Mouse (Mus musculus) liver, adult 2 months (tissue): Measurements from ENCODE around the gene Pxk. TPM values are rescaled to one million over a fixed set of nuclear protein-coding genes. Genes with fewer than 3 reads are reported as not detected.
A peak's percentile ranks its signal among the peaks of the same experiment; 100 is the strongest.

ENCODE experiments used
- DNase-seq: peaks from one replicate; pipeline ENCODE4 v3.0.0-alpha.2; 2011; ENCODE audit warnings: low read depth, low spot score; ENCODE audit errors: extremely low read depth
- H3K27ac ChIP-seq: fragments of 200-500 bp; replicated peaks from 2 replicates; pipeline ENCODE4 v1.5.1; 2012; ENCODE audit warnings: low read depth, mild to moderate bottlenecking, control low read depth, inconsistent platforms, low read length; ENCODE audit not compliant: insufficient read depth
- H3K27me3 ChIP-seq: fragments of 200-500 bp; 2 replicates; pipeline ENCODE4 v1.6.1; 2012; ENCODE audit warnings: mild to moderate bottlenecking, moderate library complexity, low read length, inconsistent platforms; ENCODE audit not compliant: control insufficient read depth, insufficient read depth
- H3K36me3 ChIP-seq: fragments of 200-500 bp; 2 replicates; pipeline ENCODE4 v1.6.1; 2012; ENCODE audit warnings: low read length, inconsistent platforms; ENCODE audit not compliant: control insufficient read depth, insufficient read depth
- H3K4me1 ChIP-seq: fragments of 200-500 bp; 2 replicates; pipeline ENCODE4 v1.6.1; 2011; ENCODE audit warnings: low read length; ENCODE audit not compliant: control insufficient read depth, insufficient read depth
- H3K4me3 ChIP-seq: fragments of 200-500 bp; 2 replicates; pipeline ENCODE4 v1.5.1; 2011; ENCODE audit warnings: low read depth, mild to moderate bottlenecking, control low read depth, low read length, moderate library complexity; ENCODE audit not compliant: insufficient read depth
- H3K79me2 ChIP-seq: fragments of 200-500 bp; 2 replicates; pipeline ENCODE4 v1.6.1; 2012; ENCODE audit warnings: inconsistent platforms, mild to moderate bottlenecking, low read length, moderate library complexity; ENCODE audit not compliant: control insufficient read depth, insufficient read depth
- H3K9ac ChIP-seq: fragments of 200-500 bp; 2 replicates; pipeline ENCODE4 v1.6.1; 2012; ENCODE audit warnings: low read depth, mild to moderate bottlenecking, control low read depth, inconsistent platforms, low read length
- CTCF ChIP-seq: fragments of 200-500 bp; IDR thresholded peaks from 2 replicates; pipeline ENCODE4 v1.5.1; 2011; ENCODE audit warnings: low read depth, low read length, control low read depth
- POLR2A ChIP-seq: fragments of 200-500 bp; IDR thresholded peaks from 2 replicates; pipeline ENCODE4 v1.6.1; 2011; ENCODE audit warnings: low read length, control low read depth; ENCODE audit not compliant: insufficient read depth; ENCODE audit errors: extremely low read depth
- WGBS: fragments of 180-500 bp; shearing (Covaris S2); methylation state at CpG from one replicate; pipeline ENCODE4 v1.1.7; 2018; 5-methylcytosine and 5-hydroxymethylcytosine counted together
- polyA plus RNA-seq: library from polyadenylated mRNA; depleted of rRNA; stranded (reverse); fragments of >200 nt; gene quantifications from 2 replicates; pipeline ENCODE4 v1.2.3, GENCODE M21; 2012; rRNA removed
- total RNA-seq: library from RNA; depleted of rRNA; stranded (reverse); fragments of >200 nt; gene quantifications from 2 replicates; pipeline ENCODE4 v1.2.3, GENCODE M21; 2014; rRNA removed

The Pxk gene
- total and polyA plus RNA-seq, 2 experiments, result 17.5 to 18.4 TPM

DNA sequence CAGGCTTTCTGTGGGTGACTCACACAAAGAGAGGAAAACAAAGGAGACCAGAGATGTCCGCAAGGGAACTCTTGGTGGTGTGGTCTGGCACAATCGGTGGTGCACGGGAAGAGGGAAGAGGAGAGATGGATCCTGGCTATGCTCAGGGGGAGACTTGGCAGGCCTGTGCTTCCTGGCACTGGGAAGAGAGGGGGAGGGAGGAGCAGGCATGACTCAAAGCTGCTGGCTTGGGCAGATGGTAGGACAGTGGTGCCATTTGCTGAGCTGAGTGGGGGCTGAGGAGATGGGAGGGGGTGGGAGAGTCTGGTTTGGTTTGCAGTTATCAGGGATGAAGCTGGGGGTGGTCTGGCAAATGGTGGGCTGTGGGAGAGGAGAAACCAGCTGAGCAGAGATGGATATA lies 110.9 kb downstream of the Pxk start:
- no peaks in the 10 kb centered on the region for H3K27me3 ChIP-seq
- TF ChIP-seq POLR2A, result no peak
- TF ChIP-seq CTCF, result no peak
- no peak overlapping the region for H3K9ac ChIP-seq
- 74% methylated on average over 3 of the region's 3 CpGs for WGBS
- no peak for DNase-seq
- no peak overlapping the region for H3K4me3 ChIP-seq
- H3K4me1 ChIP-seq, result no peaks in the 10 kb centered on the region
- H3K36me3 ChIP-seq, result no peaks in the 10 kb centered on the region
- no peak overlapping the region for H3K27ac ChIP-seq
- H3K79me2 ChIP-seq, result no peaks in the 10 kb centered on the region

DNA sequence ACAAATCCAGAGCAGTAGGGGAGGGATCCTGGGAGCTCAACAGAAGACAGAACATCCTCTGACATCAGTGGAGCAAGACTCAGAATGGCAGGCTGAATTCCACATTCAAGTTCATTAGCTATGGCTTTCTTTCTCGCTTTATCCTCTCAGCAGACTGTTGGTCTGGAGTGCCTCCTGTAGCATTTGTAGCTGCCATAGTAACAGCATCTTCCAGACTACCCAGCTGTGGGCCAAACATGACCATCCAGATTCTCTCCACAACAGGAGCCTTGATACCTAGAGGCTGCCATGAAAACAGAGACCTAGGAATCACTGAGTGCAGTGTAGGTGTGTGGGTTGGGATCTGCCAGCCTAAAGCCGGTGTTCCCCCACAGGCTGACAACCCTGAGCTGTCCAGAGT lies 111.9 kb downstream of the Pxk start:
- WGBS, result 99% methylated on average over 2 of the region's 2 CpGs
- H3K27me3 ChIP-seq, result no peaks in the 10 kb centered on the region
- H3K4me3 ChIP-seq, result no peak overlapping the region
- peaks cover 2% of the 10 kb centered on the region; the same call in 1 of the 2 replicates for H3K4me1 ChIP-seq
- TF ChIP-seq POLR2A, result no peak
- H3K36me3 ChIP-seq, result no peaks in the 10 kb centered on the region
- DNase-seq, result no peak
- no peak overlapping the region for H3K27ac ChIP-seq
- no peak overlapping the region for H3K9ac ChIP-seq
- peaks cover 4% of the 10 kb centered on the region; the same call in 1 of the 2 replicates for H3K79me2 ChIP-seq

DNA sequence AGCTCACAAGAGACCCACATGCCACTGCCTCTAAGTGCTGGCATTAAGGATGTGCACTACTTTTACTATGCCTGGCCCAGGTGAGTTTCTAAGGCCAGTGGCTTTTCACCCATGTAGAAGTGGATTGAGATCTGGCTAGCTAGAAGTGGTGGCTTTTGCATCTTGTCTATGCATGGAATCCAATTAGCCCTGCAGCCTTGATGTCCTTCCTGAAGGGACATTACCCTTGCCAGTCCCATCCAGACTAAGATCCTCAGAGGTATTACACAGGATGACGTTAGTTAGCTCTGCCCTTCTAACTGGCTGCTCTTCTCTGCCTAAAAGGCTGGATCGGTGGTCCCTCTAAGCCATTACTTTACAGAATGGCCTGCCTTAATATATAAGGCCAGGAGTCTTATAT lies 115.0 kb downstream of the Pxk start:
- Histone ChIP-seq H3K36me3 (no peaks in the 10 kb centered on the region), H3K79me2 (peaks cover 13% of the 10 kb centered on the region; the same call in 1 of the 2 replicates), H3K4me1 (peaks cover 13% of the 10 kb centered on the region), H3K27ac (no peak overlapping the region), H3K4me3 (no peak overlapping the region), H3K9ac (no peak overlapping the region), H3K27me3 (no peaks in the 10 kb centered on the region)
- no peak for DNase-seq
- no peak for TF ChIP-seq POLR2A
- no peak for TF ChIP-seq CTCF
- 88% methylated on average over 2 of the region's 2 CpGs for WGBS

DNA sequence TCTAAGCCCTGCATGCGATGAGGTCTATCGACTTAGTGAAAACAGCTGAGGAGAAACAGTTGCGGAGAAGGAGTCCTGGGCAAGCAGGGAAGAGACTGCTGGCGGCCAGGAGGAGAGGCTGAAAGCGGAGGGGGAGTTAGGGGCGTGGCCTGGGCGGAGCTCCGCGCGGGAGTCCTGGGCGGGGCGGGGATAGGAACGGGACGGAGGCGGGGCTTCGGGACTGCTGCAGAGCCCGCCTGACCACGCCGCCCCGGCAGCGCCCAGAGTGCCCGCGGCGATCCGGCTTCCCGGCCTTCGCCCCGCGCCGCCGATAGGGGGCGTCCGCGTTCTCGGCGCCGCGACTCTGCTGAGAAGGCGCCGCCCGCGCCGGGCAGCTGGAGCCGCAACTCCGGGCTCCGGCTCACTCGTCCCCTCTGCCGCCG lies 115.8 kb downstream of the Pxk start, which contains the start of gene Kctd6:
Gene Kctd6, plus strand, starts transcription at position 338 of the 422 bp plus-strand sequence.
- H3K36me3 ChIP-seq, result no peaks in the 10 kb centered on the region
- 1% methylated on average over 46 of the region's 49 CpGs for WGBS
- peak within 1 kb of the TSS; percentile 95 for H3K9ac ChIP-seq
- H3K79me2 ChIP-seq, result peaks cover 14% of the 10 kb centered on the region; the same call in 1 of the 2 replicates
- TF ChIP-seq CTCF (peak; percentile 75), POLR2A (peak; percentile 35; the same call in 1 of the 2 replicates)
- H3K4me1 ChIP-seq, result peaks cover 13% of the 10 kb centered on the region
- peak; percentile 80 for DNase-seq
- H3K27me3 ChIP-seq, result no peaks in the 10 kb centered on the region
- H3K4me3 ChIP-seq, result peak within 1 kb of the TSS; percentile 99
- H3K27ac ChIP-seq, result peak within 1 kb of the TSS; percentile 92

Other genes starting within 250 kb of the Pxk start
- gene Gm45521, start 140.9 kb upstream of the Pxk start, total RNA-seq, result not detected in 2 replicates
- gene Gm45521, start 140.9 kb upstream of the Pxk start, polyA plus RNA-seq, result not detected in 2 replicates
- 10.0 and 10.9 TPM in 2 replicates for gene Dnase1l3, start 103.6 kb upstream of the Pxk start, total RNA-seq
- 20.5 and 24.3 TPM in 2 replicates for gene Dnase1l3, start 103.6 kb upstream of the Pxk start, polyA plus RNA-seq
- 17.4 and 29.2 TPM in 2 replicates for gene Abhd6, start 95.3 kb upstream of the Pxk start, total RNA-seq
- 39.6 and 45.2 TPM in 2 replicates for gene Abhd6, start 95.3 kb upstream of the Pxk start, polyA plus RNA-seq
- 18.8 and 19.5 TPM in 2 replicates for gene Rpp14, start 17.8 kb upstream of the Pxk start, total RNA-seq
- gene Rpp14, start 17.8 kb upstream of the Pxk start, polyA plus RNA-seq, result 5.4 and 6.9 TPM in 2 replicates
- gene Pdhb, start 74.8 kb downstream of the Pxk start, total RNA-seq, result 138 and 177 TPM in 2 replicates
- gene Pdhb, start 74.8 kb downstream of the Pxk start, polyA plus RNA-seq, result 53.3 and 62.8 TPM in 2 replicates
- 4.3 and 5.2 TPM in 2 replicates for gene Kctd6, start 115.9 kb downstream of the Pxk start, total RNA-seq
- gene Kctd6, start 115.9 kb downstream of the Pxk start, polyA plus RNA-seq, result 3.9 and 5.1 TPM in 2 replicates
- 213 and 244 TPM in 2 replicates for gene Acox2, start 161.1 kb downstream of the Pxk start, total RNA-seq
- gene Acox2, start 161.1 kb downstream of the Pxk start, polyA plus RNA-seq, result 301 and 313 TPM in 2 replicates
- gene Fam107a, start 219.8 kb downstream of the Pxk start, total RNA-seq, result 0.27 TPM in 1 of 2 replicates, not detected in the other
- gene Fam107a, start 219.8 kb downstream of the Pxk start, polyA plus RNA-seq, result not detected in 2 replicates